Mouse (Mus musculus): Measurements from ENCODE around the gene Nagk. TPM values are rescaled to one million over a fixed set of nuclear protein-coding genes. Genes with fewer than 3 reads are reported as not detected.
"Not testable (repeated sequence)": the region's sequence is repeated elsewhere in the genome, so short reads cannot be mapped to it uniquely, and the experiment has no call there.

Gene Nagk
- polyA plus RNA-seq, 1 experiment from 2014 or later: 25.8 TPM

- no peak for ATAC-seq (ENCODE audit: insufficient number of reproducible peaks, low FRiP score, low TSS enrichment, low read depth)
- no peak overlapping the region for H3K4me3 ChIP-seq (ENCODE audit: low read depth, low read length)
- DNase-seq (ENCODE audit: low spot score): no peak
Measured at GRCm38 (mm10) chr6:83820727-83821515, 26.1 kb downstream of the Nagk start.

GRCm38 (mm10) chr6:83821856-83822255 lies 27.1 kb downstream of the Nagk start:
- H3K9me3 ChIP-seq (ENCODE audit: control insufficient read depth, low read length): no peaks in the 10 kb centered on the region
- H3K9ac ChIP-seq (ENCODE audit: low read length): no peak overlapping the region
- ATAC-seq (ENCODE audit: insufficient number of reproducible peaks, low FRiP score, low TSS enrichment, low read depth) (no peak), DNase-seq (ENCODE audit: low spot score) (no peak)
- no peaks in the 10 kb centered on the region for H3K27me3 ChIP-seq (ENCODE audit: control insufficient read depth, insufficient read depth, low read length)
- H3K4me1 ChIP-seq (ENCODE audit: control insufficient read depth, insufficient read depth, low read length): no peaks in the 10 kb centered on the region
- no peaks in the 10 kb centered on the region; the same call in 1 of the 2 replicates for H3K36me3 ChIP-seq (ENCODE audit: control insufficient read depth, insufficient read depth, low read length)
- H3K4me2 ChIP-seq (ENCODE audit: low read depth, severe bottlenecking): no peak overlapping the region
- no peak overlapping the region for H3K4me3 ChIP-seq (ENCODE audit: low read depth, low read length)
- 85% methylated on average over 2 of the region's 2 CpGs for WGBS
- no peak overlapping the region for H3K27ac ChIP-seq (replicated peaks; ENCODE audit: low read depth, low read length)

More at GRCm38 (mm10) chr6:83820727-83821515, 26.1 kb downstream of the Nagk start:
- H3K9me3 ChIP-seq (ENCODE audit: control insufficient read depth, low read length): no peaks in the 10 kb centered on the region
- no peak overlapping the region for H3K4me2 ChIP-seq (ENCODE audit: low read depth, severe bottlenecking)
- no peaks in the 10 kb centered on the region for H3K27me3 ChIP-seq (ENCODE audit: control insufficient read depth, insufficient read depth, low read length)
- H3K4me1 ChIP-seq (ENCODE audit: control insufficient read depth, insufficient read depth, low read length): no peaks in the 10 kb centered on the region
- H3K27ac ChIP-seq (replicated peaks; ENCODE audit: low read depth, low read length): no peak overlapping the region
- H3K9ac ChIP-seq (ENCODE audit: low read length): no peak overlapping the region
- 88% methylated on average over 2 of the region's 2 CpGs for WGBS
- no peaks in the 10 kb centered on the region; the same call in 1 of the 2 replicates for H3K36me3 ChIP-seq (ENCODE audit: control insufficient read depth, insufficient read depth, low read length)

GRCm38 (mm10) chr6:83830941-83831605 lies 36.3 kb downstream of the Nagk start:
- no peaks in the 10 kb centered on the region; the same call in 1 of the 2 replicates for H3K36me3 ChIP-seq (ENCODE audit: control insufficient read depth, insufficient read depth, low read length)
- WGBS: 2% methylated on average over 29 of the region's 35 CpGs
- no peaks in the 10 kb centered on the region for H3K9me3 ChIP-seq (ENCODE audit: control insufficient read depth, low read length)
- peak overlapping the region; percentile 85 for H3K9ac ChIP-seq (ENCODE audit: low read length)
- ATAC-seq (ENCODE audit: insufficient number of reproducible peaks, low FRiP score, low TSS enrichment, low read depth) (peak; percentile 86; the same call in 1 of the 2 replicates), DNase-seq (ENCODE audit: low spot score) (no peak)
- H3K4me1 ChIP-seq (ENCODE audit: control insufficient read depth, insufficient read depth, low read length): no peaks in the 10 kb centered on the region
- peak overlapping the region; percentile 85 for H3K27ac ChIP-seq (replicated peaks; ENCODE audit: low read depth, low read length)
- no peaks in the 10 kb centered on the region for H3K27me3 ChIP-seq (ENCODE audit: control insufficient read depth, insufficient read depth, low read length)
- peak overlapping the region; percentile 66 for H3K4me3 ChIP-seq (ENCODE audit: low read depth, low read length)
- H3K4me2 ChIP-seq (ENCODE audit: low read depth, severe bottlenecking): peak overlapping the region; percentile 74

- Histone ChIP-seq H3K36me3 (ENCODE audit: control insufficient read depth, insufficient read depth, low read length) (no peaks in the 10 kb centered on the region; the same call in 1 of the 2 replicates), H3K4me2 (ENCODE audit: low read depth, severe bottlenecking) (peak within 1 kb of the TSS; percentile 74)
- 0% methylated on average over 36 of the region's 37 CpGs for WGBS
Measured at GRCm38 (mm10) chr6:83831606-83832123, 36.9 kb downstream of the Nagk start, which contains the start of gene Paip2b. Gene Paip2b, minus strand, starts transcription at chr6:83831741.

GRCm38 (mm10) chr6:83832393-83832792 lies 37.6 kb downstream of the Nagk start:
- DNase-seq (ENCODE audit: low spot score); H3K27ac ChIP-seq (replicated peaks; ENCODE audit: low read depth, low read length): not testable (repeated sequence)

More at GRCm38 (mm10) chr6:83831606-83832123, 36.9 kb downstream of the Nagk start, which contains the start of gene Paip2b:
- Histone ChIP-seq H3K4me1 (ENCODE audit: control insufficient read depth, insufficient read depth, low read length) (no peaks in the 10 kb centered on the region), H3K4me3 (ENCODE audit: low read depth, low read length) (peak within 1 kb of the TSS; percentile 66), H3K9me3 (ENCODE audit: control insufficient read depth, low read length) (no peaks in the 10 kb centered on the region), H3K27ac (replicated peaks; ENCODE audit: low read depth, low read length) (peak within 1 kb of the TSS; percentile 85), H3K27me3 (ENCODE audit: control insufficient read depth, insufficient read depth, low read length) (no peaks in the 10 kb centered on the region), H3K9ac (ENCODE audit: low read length) (peak within 1 kb of the TSS; percentile 85)
- ATAC-seq (ENCODE audit: insufficient number of reproducible peaks, low FRiP score, low TSS enrichment, low read depth) (peak; percentile 99), DNase-seq (ENCODE audit: low spot score) (peak; percentile 98)

GRCm38 (mm10) chr6:83836826-83837225 lies 42.0 kb downstream of the Nagk start:
- no peak overlapping the region for H3K4me2 ChIP-seq (ENCODE audit: low read depth, severe bottlenecking)
- 87% methylated on average over 2 of the region's 2 CpGs for WGBS
- no peak overlapping the region for H3K9ac ChIP-seq (ENCODE audit: low read length)
- H3K4me3 ChIP-seq (ENCODE audit: low read depth, low read length): no peak overlapping the region
- ATAC-seq (ENCODE audit: insufficient number of reproducible peaks, low FRiP score, low TSS enrichment, low read depth) (no peak), DNase-seq (ENCODE audit: low spot score) (no peak)
- no peaks in the 10 kb centered on the region for H3K36me3 ChIP-seq (ENCODE audit: control insufficient read depth, insufficient read depth, low read length)
- H3K27ac ChIP-seq (replicated peaks; ENCODE audit: low read depth, low read length): no peak overlapping the region
- no peaks in the 10 kb centered on the region for H3K27me3 ChIP-seq (ENCODE audit: control insufficient read depth, insufficient read depth, low read length)
- no peaks in the 10 kb centered on the region for H3K9me3 ChIP-seq (ENCODE audit: control insufficient read depth, low read length)
- H3K4me1 ChIP-seq (ENCODE audit: control insufficient read depth, insufficient read depth, low read length): no peaks in the 10 kb centered on the region

More at GRCm38 (mm10) chr6:83832393-83832792, 37.6 kb downstream of the Nagk start:
- WGBS: 58% methylated on average over 1 of the region's 1 CpGs
- H3K4me3 ChIP-seq (ENCODE audit: low read depth, low read length); H3K27me3 ChIP-seq (ENCODE audit: control insufficient read depth, insufficient read depth, low read length); H3K4me1 ChIP-seq (ENCODE audit: control insufficient read depth, insufficient read depth, low read length); H3K9me3 ChIP-seq (ENCODE audit: control insufficient read depth, low read length); H3K9ac ChIP-seq (ENCODE audit: low read length); ATAC-seq (ENCODE audit: insufficient number of reproducible peaks, low FRiP score, low TSS enrichment, low read depth); H3K36me3 ChIP-seq (ENCODE audit: control insufficient read depth, insufficient read depth, low read length): not testable (repeated sequence)
- H3K4me2 ChIP-seq (ENCODE audit: low read depth, severe bottlenecking): 0 out of 2 replicates have a peak overlapping the region, but pooled peaks have one; percentile 48

- no peak for DNase-seq (ENCODE audit: low spot score)
- Histone ChIP-seq H3K9me3 (ENCODE audit: control insufficient read depth, low read length) (no peaks in the 10 kb centered on the region), H3K36me3 (ENCODE audit: control insufficient read depth, insufficient read depth, low read length) (no peaks in the 10 kb centered on the region), H3K4me1 (ENCODE audit: control insufficient read depth, insufficient read depth, low read length) (no peaks in the 10 kb centered on the region), H3K4me3 (ENCODE audit: low read depth, low read length) (no peak overlapping the region), H3K27ac (replicated peaks; ENCODE audit: low read depth, low read length) (no peak overlapping the region), H3K9ac (ENCODE audit: low read length) (no peak overlapping the region), H3K27me3 (ENCODE audit: control insufficient read depth, insufficient read depth, low read length) (no peaks in the 10 kb centered on the region), H3K4me2 (ENCODE audit: low read depth, severe bottlenecking) (no peak overlapping the region)
- WGBS: 90% methylated on average over 2 of the region's 2 CpGs
- ATAC-seq (ENCODE audit: insufficient number of reproducible peaks, low FRiP score, low TSS enrichment, low read depth): no peak
Measured at GRCm38 (mm10) chr6:83838046-83838445, 43.3 kb downstream of the Nagk start.

- Histone ChIP-seq H3K27ac (replicated peaks; ENCODE audit: low read depth, low read length) (no peak overlapping the region), H3K9me3 (ENCODE audit: control insufficient read depth, low read length) (no peaks in the 10 kb centered on the region), H3K4me1 (ENCODE audit: control insufficient read depth, insufficient read depth, low read length) (no peaks in the 10 kb centered on the region), H3K27me3 (ENCODE audit: control insufficient read depth, insufficient read depth, low read length) (no peaks in the 10 kb centered on the region), H3K9ac (ENCODE audit: low read length) (no peak overlapping the region), H3K4me2 (ENCODE audit: low read depth, severe bottlenecking) (no peak overlapping the region), H3K4me3 (ENCODE audit: low read depth, low read length) (no peak overlapping the region), H3K36me3 (ENCODE audit: control insufficient read depth, insufficient read depth, low read length) (no peaks in the 10 kb centered on the region)
- ATAC-seq (ENCODE audit: insufficient number of reproducible peaks, low FRiP score, low TSS enrichment, low read depth) (no peak), DNase-seq (ENCODE audit: low spot score) (no peak)
- WGBS: 77% methylated on average over 6 of the region's 6 CpGs
Measured at GRCm38 (mm10) chr6:83840086-83840485, 45.3 kb downstream of the Nagk start.

Data from limb, embryonic 11.5 days (tissue).